Mouse (Mus musculus): Measurements from ENCODE around the gene Coq8a. TPM values are rescaled to one million over a fixed set of nuclear protein-coding genes. Genes with fewer than 3 reads are reported as not detected.

Coq8a gene
- polyA plus RNA-seq (2012; rRNA removed): 7.4 and 13.2 TPM in 2 replicates

GRCm38 (mm10) chr1:180198959-180199714 is at the start of gene Coq8a:
Gene Coq8a, minus strand, starts transcription at chr1:180199602.
- Histone ChIP-seq H3K27me3 (ENCODE audit: control insufficient read depth, insufficient read depth, low read length) (no peaks in the 10 kb centered on the region), H3K4me1 (ENCODE audit: control insufficient read depth, insufficient read depth, insufficient read length, low read length) (peaks cover 7% of the 10 kb centered on the region; the same call in 1 of the 2 replicates), H3K36me3 (ENCODE audit: control insufficient read depth, insufficient read depth, low read length) (no peaks in the 10 kb centered on the region), H3K4me3 (ENCODE audit: low read depth, low read length) (no peak within 1 kb of the TSS), H3K27ac (ENCODE audit: insufficient read depth, low read depth, low read length) (peak within 1 kb of the TSS; percentile 47)
- 69% methylated on average over 4 of the region's 4 CpGs for WGBS
- TF ChIP-seq POLR2A (IDR thresholded peaks at IDR 0.05; ENCODE audit: low read depth, low read length) (no peak), CTCF (IDR thresholded peaks at IDR 0.05; ENCODE audit: extremely low read depth, insufficient read length, insufficient replicate concordance, low read depth, low read length) (no peak)

- 83% methylated on average over 7 of the region's 7 CpGs for WGBS
- no peaks in the 10 kb centered on the region for H3K27me3 ChIP-seq (ENCODE audit: control insufficient read depth, insufficient read depth, low read length)
- H3K4me1 ChIP-seq (ENCODE audit: control insufficient read depth, insufficient read depth, insufficient read length, low read length): peaks cover 3% of the 10 kb centered on the region
- TF ChIP-seq POLR2A (IDR thresholded peaks at IDR 0.05; ENCODE audit: low read depth, low read length): no peak
- TF ChIP-seq CTCF (IDR thresholded peaks at IDR 0.05; ENCODE audit: extremely low read depth, insufficient read length, insufficient replicate concordance, low read depth, low read length): no peak
- H3K4me3 ChIP-seq (ENCODE audit: low read depth, low read length): no peak overlapping the region
- no peaks in the 10 kb centered on the region for H3K36me3 ChIP-seq (ENCODE audit: control insufficient read depth, insufficient read depth, low read length)
- H3K27ac ChIP-seq (ENCODE audit: insufficient read depth, low read depth, low read length): no peak overlapping the region
These were observed 49.3 kb upstream of the Coq8a start for GRCm38 (mm10) chr1:180248593-180249146.

GRCm38 (mm10) chr1:180247901-180248300 is 48.5 kb upstream of the Coq8a start:
- Histone ChIP-seq H3K36me3 (ENCODE audit: control insufficient read depth, insufficient read depth, low read length) (no peaks in the 10 kb centered on the region), H3K4me3 (ENCODE audit: low read depth, low read length) (no peak overlapping the region), H3K27ac (ENCODE audit: insufficient read depth, low read depth, low read length) (no peak overlapping the region), H3K4me1 (ENCODE audit: control insufficient read depth, insufficient read depth, insufficient read length, low read length) (peaks cover 3% of the 10 kb centered on the region), H3K27me3 (ENCODE audit: control insufficient read depth, insufficient read depth, low read length) (no peaks in the 10 kb centered on the region)
- TF ChIP-seq POLR2A (IDR thresholded peaks at IDR 0.05; ENCODE audit: low read depth, low read length) (no peak), CTCF (IDR thresholded peaks at IDR 0.05; ENCODE audit: extremely low read depth, insufficient read length, insufficient replicate concordance, low read depth, low read length) (no peak)
- WGBS: 49% methylated on average over 7 of the region's 7 CpGs

- H3K4me1 ChIP-seq (ENCODE audit: control insufficient read depth, insufficient read depth, insufficient read length, low read length): peaks cover 3% of the 10 kb centered on the region
- no peak overlapping the region for H3K27ac ChIP-seq (ENCODE audit: insufficient read depth, low read depth, low read length)
- no peak overlapping the region for H3K4me3 ChIP-seq (ENCODE audit: low read depth, low read length)
- no peaks in the 10 kb centered on the region for H3K36me3 ChIP-seq (ENCODE audit: control insufficient read depth, insufficient read depth, low read length)
- TF ChIP-seq CTCF (IDR thresholded peaks at IDR 0.05; ENCODE audit: extremely low read depth, insufficient read length, insufficient replicate concordance, low read depth, low read length) (no peak), POLR2A (IDR thresholded peaks at IDR 0.05; ENCODE audit: low read depth, low read length) (no peak)
- H3K27me3 ChIP-seq (ENCODE audit: control insufficient read depth, insufficient read depth, low read length): no peaks in the 10 kb centered on the region
- 78% methylated on average over 13 of the region's 13 CpGs for WGBS
These were observed 46.5 kb upstream of the Coq8a start for GRCm38 (mm10) chr1:180245741-180246507.

- TF ChIP-seq POLR2A (IDR thresholded peaks at IDR 0.05; ENCODE audit: low read depth, low read length) (no peak), CTCF (IDR thresholded peaks at IDR 0.05; ENCODE audit: extremely low read depth, insufficient read length, insufficient replicate concordance, low read depth, low read length) (no peak)
- no peak overlapping the region for H3K27ac ChIP-seq (ENCODE audit: insufficient read depth, low read depth, low read length)
- H3K4me1 ChIP-seq (ENCODE audit: control insufficient read depth, insufficient read depth, insufficient read length, low read length): peaks cover 4% of the 10 kb centered on the region
- H3K27me3 ChIP-seq (ENCODE audit: control insufficient read depth, insufficient read depth, low read length): no peaks in the 10 kb centered on the region
- 89% methylated on average over 3 of the region's 3 CpGs for WGBS
- H3K4me3 ChIP-seq (ENCODE audit: low read depth, low read length): no peak overlapping the region
- 0 out of 2 replicates have a peak, but pooled peaks cover 3% of the 10 kb centered on the region for H3K36me3 ChIP-seq (ENCODE audit: control insufficient read depth, insufficient read depth, low read length)
These were observed 32.3 kb upstream of the Coq8a start for GRCm38 (mm10) chr1:180231729-180232128.

- 41% methylated on average over 2 of the region's 2 CpGs for WGBS
- no peak for TF ChIP-seq POLR2A (IDR thresholded peaks at IDR 0.05; ENCODE audit: low read depth, low read length)
- TF ChIP-seq CTCF (IDR thresholded peaks at IDR 0.05; ENCODE audit: extremely low read depth, insufficient read length, insufficient replicate concordance, low read depth, low read length): peak; percentile 74; the same call in 1 of the 2 replicates
- H3K27me3 ChIP-seq (ENCODE audit: control insufficient read depth, insufficient read depth, low read length): no peaks in the 10 kb centered on the region
- H3K4me1 ChIP-seq (ENCODE audit: control insufficient read depth, insufficient read depth, insufficient read length, low read length): peaks cover 4% of the 10 kb centered on the region
- H3K27ac ChIP-seq (ENCODE audit: insufficient read depth, low read depth, low read length): no peak overlapping the region
- 0 out of 2 replicates have a peak, but pooled peaks cover 2% of the 10 kb centered on the region for H3K36me3 ChIP-seq (ENCODE audit: control insufficient read depth, insufficient read depth, low read length)
- H3K4me3 ChIP-seq (ENCODE audit: low read depth, low read length): no peak overlapping the region
These were observed 31.2 kb upstream of the Coq8a start for GRCm38 (mm10) chr1:180230580-180230979.
